Mouse (Mus musculus) monocyte, adult 2 months (primary cell): Measurements from ENCODE around the gene Nkx6-1.

ENCODE experiments used
- DNase-seq, 2 experiments: peaks; one replicate each; pipeline ENCODE4 v3.0.0; 2022; ENCODE audit warnings: low spot score in 2 of 2, low read depth in 1 of 2

Gene Nkx6-1

DNA sequence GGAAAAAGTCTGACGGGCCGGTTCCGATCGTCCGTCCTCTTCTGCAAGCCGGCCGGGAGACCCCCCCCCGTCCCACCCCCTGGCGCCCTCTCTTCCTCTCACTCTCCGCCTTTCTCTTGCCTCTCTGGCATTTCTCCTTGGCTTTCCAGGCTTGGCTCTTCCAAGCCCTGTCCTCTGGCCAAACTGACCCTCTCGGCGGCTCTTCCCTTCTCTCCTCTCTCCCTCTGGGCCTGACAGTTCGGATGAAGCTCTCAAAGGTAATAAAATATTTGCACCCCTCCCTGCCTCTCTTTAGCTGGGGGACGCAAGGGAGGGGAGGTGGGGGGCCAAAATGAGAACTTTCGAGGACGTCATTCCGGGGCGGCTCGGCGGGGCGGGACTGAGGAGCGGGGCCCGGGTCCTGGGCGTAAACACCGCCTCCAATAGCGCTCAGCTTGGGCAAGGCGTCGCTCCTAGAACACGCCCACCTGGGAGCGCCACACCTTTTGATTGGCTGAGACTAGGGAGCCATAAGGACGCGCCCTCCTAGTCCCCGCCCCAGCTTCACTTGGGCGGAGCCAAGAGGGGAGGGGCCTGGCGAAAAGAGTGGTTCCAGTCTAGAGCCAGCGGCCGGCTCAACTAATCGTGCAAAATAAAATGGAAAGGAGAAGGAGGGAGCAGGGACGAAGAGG lies at the start of gene Nkx6-1:
Gene Nkx6-1, minus strand, starts transcription at position 52 of the 671 bp plus-strand sequence.
- no peak for DNase-seq

DNA sequence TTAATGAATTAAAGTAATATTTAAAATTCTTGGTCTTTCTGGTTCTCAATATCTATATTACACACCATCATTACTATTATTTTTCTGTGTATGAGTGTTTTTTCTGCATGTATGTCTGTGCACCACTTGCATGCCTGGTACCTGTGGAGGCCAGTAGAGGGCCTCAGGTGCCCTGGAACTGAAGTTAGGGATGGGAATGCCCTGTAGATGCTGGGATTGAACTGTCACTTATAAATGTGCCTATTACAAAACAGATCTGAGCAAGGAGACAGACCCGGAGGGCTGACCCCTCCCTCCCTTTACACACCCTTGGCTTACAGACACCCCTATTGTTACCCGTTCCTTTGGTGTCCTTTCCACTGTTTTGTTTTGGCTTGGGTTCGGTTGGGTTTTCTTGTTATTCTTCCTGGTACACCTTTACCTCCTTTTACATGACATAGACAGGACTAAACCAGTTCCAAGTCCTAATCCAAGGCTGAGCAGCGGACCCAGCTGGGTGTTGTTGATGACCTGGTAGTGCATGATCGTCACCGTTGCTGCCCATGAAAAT lies 48.3 kb upstream of the Nkx6-1 start:
- no peak for DNase-seq

DNA sequence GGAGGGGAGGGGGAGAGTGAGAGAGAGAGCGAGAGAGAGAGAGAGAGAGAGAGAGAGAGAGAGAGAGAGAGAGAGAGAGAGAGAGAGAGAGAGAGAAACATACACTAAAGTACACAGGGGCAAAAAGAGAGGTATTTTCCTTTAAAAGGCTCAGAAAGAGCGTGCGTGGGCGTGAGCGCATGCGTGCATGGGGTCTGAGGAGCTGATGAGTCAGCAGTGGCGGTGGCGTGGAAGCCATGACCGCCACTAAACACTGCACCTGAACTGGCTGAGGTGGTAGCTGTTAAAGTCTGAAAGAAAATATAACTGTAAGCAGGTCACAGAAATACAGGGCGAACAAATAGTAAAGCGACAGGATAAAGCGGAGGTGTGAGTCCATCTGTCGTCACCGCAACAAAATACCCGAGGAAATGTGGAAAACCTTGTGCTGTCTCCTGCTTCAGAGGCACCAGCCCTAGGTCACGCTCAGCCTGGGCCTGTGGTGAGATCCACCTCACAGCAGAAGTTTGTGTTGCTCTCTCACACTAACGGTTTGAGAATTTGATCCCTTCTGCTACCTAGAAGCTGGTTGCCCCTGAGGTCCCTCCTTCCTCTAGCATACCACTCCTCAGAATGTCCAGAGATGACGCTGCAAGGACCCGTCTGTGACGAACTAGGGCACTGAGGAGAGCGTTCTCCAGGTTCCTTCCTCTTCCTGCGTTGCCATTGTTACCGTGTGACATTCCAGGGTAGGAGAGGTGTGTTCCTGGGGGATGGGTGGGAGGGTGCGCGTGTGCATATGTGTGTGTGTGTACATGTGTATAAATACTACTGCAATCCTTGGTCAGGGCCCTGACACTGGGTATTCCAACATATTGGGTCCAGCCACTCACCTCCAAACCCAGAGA lies 38.8 kb upstream of the Nkx6-1 start:
- no peak for DNase-seq

DNA sequence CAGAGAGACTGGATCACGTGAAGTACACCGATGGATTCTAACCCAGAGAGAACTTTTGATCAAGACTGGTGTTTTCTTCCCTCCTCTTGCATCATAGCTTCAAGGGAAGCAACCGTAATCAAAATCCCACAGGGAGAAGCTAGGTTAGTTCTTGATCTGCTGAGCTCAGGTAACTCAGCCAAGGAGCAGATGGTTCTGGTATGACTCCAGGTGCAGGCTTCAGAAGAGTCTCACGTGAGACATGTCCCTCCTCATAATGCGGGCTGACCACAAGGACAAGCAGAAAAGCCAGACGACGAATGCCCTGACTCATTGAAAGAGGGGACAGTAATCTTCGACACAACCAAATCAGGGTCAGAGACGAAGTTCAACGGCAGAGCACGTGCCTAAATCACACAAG lies 37.8 kb upstream of the Nkx6-1 start:
- no peak for DNase-seq

DNA sequence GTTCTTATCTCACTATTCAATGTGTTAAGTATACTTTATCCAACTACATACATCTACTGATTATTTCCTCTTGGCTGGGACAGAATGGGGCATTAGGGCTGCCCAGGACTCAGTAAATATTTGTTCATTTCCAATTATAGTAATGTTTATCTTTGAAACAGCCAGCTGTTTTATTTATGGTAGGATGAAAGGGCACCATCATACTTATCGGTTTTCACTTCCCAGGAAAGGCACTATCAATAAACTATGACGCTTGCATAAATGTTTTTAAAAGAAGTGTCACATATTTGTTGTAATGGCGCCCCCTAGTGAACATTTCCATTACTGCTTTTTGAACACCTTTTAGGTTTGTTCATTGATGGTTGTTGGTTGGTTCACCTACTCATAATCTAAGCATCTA lies 35.8 kb upstream of the Nkx6-1 start:
- DNase-seq = no peak

DNA sequence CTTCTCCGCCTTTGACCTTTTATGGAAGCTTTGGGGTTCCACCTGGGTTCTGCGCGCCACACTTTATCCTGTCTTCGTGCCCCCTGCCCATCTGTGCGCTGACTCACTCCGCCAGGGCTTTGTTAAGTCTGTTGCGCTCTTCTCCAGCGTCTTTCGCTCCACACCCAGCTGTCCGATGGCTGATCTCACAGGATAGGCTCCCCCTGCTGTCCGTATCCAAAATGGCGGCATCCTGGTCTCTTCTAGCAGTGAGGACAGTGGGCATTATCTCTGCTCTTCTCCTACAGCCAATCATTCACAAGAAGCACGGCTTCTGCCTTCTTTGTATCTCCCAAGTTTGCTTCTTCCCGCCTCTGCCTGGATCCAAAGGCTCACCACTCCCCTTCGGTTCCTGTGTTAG lies 23.8 kb upstream of the Nkx6-1 start:
- no peak for DNase-seq

DNA sequence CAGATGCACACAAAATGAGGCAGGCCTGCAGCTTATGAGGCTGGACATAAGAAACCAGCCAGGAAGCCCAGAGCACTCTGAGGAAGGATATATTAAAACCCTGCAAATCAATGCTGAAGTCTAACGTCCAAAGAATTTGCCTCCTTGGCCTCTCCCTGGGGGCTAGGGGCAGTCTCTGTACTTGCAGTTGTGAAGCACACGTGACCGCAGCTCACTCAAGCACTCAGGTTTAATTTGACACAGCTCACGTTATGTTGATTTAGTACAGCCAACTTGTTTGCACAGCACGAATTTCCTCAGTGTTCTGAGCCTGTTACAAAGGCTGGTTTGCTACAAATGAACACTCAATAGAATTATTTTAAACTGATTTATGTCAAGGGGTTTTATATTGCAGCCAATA lies 18.5 kb upstream of the Nkx6-1 start:
- no peak for DNase-seq

DNA sequence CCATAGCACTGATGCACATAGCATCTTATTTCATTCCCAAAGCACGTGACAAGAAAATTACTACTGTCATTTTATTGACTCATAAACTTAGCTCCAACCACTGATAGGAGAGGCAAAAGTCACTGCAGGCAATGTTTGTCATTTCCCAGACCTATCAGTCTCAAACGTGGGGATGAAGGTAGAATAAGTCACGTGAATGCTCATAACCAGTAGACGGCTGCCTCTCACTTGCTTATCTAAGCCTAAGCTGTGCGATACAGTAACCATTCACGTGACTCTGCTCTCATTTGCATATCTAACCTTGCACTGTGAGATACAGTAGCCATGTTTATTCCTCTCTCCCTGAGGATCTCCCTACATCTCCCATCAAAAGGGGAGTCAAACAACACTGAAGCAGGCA lies 15.5 kb upstream of the Nkx6-1 start:
- no peak for DNase-seq

DNA sequence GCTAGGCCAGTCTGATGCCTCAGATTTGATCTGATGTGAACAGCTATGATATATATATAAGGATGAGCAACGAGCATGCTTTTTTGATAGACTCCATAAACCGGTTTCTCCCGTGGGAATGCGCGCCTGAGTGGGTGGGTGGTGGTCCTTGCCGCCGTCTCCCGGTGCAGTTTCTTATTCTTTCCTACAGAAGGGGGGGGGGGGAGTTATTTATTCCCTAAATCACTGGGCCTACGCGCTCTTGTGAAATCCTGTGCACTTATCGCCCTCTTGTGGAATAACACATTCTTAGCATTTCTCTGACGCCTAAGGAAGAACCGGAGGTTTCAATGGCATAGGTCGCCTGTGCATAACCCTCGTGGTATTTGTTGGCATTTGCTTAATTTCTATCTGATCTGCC lies 4.6 kb upstream of the Nkx6-1 start:
- no peak for DNase-seq

DNA sequence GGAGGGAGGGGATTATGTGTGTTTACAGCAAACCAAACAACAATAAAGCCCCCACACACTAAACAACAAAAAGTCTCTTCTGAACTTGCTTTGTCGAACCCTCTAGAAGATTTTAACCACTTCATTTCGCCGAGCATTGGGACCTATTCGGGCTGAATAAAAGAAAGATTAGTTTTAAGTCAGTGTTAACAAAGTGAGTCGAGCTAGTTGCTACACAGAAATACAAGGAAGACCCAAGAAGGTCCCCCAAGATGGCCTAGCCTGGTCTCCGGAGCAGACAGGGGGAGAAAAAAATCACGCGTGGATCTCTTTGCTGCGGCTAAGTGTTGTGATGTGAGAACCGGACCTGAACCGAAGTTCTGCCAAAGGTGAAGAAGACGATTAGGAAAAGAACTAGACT lies 3.7 kb upstream of the Nkx6-1 start:
- no peak for DNase-seq

DNA sequence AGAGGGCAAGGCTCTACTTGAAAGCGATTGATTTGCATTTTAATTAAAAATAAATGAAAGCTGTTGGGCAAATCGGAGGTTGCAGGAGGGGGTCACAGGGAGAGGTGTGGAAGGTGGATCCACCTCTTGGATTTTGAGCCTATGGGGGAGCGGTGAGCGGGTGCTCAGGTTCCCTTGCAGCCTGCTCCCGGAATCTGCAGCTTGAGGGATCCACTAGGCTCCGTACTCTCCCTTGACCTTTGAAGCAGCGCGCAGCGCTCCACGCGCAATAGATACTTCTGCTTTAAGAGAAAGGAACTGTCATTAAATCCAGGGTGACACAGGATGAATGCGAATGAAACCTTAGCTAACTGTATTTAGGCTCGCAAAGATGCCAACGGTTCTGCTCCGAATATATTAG lies 3.2 kb upstream of the Nkx6-1 start:
- DNase-seq = no peak

DNA sequence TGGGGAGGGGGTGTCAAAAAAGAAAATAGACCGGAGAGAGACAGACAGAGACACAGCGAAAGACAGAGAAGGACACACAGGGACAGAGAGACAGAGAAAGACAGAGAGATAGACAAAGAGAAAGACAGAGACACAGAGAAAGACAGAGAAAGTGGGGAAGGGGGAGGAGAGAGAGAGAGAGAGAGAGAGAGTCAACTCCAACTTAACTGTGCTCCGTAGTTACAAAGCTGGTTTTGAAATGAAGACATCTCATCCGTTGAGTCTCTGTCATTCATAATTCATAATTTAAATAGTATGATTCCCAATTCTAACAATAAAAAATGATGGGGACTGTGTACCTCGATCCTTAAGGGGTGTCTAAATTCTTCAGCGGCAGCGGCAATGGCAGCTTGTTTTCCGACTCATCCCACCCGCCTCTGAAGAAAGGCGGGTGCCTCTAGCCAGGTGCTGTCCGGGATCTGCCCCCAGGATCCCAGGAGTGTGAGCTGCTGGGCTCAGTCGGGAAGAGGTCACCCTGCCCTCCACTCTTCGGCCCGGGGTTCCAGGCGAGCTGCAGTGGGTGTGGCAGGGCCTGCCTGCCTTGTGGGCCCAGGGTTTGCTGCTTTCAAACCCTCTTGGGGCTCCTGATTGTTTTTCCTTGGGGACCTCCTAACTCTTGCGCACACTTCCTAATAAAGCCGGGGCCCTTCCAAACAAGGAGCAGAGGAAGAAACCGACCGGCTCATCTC lies 2.6 kb upstream of the Nkx6-1 start:
- DNase-seq = no peak

DNA sequence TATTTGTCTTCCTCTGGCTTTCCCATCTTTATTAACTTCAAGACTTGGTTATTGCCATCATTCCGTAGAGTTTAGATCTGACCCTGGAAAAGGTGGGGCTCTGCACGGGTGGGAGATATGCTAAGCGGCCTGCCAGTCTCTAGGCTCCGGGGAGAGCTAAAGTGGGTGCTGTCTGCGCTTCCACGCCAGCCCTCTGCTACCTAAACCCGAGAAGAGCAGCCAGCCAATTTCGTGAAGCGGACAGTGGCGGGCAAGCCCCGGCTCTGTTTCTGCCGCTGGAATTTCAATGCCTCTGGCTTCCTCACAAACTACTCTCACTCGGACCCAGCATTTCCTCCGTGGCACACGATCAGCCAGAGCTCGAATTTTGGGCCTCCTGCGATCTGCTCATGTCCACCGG lies 1.9 kb upstream of the Nkx6-1 start:
- DNase-seq = no peak

DNA sequence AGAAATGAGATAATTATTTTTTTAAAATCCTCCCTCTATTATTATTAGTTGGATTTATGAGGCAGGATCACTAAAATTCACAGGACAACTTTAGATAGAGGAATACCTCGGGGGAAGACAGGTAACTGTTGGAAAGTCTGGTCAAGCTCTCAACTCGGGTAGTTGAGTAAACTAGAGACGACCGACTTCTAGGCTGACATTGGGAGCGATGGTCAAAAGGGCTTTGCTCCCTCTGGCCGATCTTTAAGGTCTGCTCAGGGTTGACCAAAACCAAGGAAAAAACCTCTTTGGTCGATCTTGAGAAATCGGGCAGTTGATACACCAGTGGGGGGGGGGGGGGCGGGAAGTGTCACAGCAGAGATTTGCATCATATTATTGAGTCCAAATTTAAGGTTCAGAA lies 1.3 kb upstream of the Nkx6-1 start:
- DNase-seq = no peak

DNA sequence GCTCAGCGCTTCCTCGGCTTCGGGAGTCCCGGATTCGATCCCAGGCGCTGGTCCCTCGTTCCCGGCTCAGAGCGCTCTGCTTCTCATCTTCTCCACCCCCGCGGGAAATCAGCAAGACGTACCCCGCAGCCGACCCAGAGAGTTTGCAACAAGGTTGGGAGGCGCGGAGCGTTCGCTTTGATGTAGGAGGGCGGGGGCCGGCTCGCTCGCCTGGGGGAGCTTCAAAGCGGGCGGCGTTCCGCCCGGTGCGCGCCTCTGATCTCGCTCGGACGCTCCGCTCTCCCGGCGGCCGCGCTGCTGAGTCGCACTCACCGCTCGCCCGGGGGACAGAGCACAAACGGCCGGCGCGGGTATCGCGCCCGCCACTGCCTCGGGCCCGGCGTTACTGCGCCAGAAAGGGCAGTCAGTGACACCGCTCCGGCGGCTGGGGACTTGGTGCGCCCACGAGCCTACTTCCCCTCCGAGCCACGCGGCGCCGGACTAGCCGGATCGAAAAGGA lies 324 bp downstream of the Nkx6-1 start:
- no peak for DNase-seq

DNA sequence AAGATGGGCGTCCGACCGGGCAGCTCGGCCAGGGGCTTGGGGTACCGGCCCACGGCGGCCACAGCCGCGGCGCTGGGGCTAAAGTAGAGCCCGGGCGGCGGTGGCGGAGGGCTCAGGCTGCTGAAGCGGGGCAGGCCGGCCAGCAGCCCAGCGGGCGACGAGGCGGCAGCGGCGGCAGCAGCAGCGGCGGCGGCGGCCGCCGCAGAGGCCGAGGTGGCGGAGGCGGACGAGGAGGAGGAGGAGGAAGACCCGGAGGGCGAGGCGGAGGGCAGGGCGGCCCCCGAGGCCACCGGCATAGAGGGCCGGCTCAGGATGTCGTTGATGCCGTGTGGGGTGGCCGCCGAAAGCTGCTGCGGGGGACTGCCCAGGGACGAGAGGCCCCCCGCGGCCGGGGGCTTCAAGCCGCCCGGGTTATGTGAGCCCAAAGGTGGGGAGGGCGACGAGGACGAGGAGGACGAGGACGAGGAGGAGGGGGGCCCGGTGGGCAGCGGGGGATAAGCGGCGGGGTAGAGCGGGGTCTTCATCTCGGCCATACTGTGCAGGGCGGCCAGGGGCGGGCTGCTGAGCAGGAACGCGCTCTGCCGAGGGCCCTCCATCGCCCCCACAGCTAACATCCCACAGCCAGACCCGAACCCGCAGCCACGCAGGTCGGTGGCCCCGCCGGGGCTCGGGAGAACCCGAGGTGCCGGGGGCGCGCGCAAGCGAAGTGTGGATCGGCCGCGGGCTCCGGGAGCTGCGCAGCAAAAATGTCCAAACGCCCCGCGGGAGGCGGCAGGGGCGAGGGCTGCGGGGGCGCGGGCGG lies 974 bp downstream of the Nkx6-1 start:
- DNase-seq = no peak

DNA sequence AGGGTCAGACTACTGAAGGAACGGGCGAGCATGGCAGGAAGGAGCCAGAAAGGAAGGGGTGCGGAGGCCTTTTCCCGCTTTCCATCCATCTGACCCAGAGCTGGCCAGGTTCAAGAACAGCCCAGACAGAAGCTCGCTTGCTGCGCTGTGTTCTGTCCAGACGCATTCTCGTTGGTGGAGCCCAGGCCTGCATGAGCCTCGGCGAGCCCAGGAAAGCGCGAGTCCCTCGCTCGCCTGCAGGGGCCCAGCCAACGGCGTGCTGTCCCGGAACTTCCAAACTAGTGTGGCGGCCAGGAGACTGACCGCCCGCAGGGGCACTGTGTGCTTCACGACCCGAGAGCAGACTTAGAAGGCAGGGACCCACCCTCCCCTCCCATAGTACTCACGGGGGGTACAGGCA lies 1.6 kb downstream of the Nkx6-1 start:
- no peak for DNase-seq

DNA sequence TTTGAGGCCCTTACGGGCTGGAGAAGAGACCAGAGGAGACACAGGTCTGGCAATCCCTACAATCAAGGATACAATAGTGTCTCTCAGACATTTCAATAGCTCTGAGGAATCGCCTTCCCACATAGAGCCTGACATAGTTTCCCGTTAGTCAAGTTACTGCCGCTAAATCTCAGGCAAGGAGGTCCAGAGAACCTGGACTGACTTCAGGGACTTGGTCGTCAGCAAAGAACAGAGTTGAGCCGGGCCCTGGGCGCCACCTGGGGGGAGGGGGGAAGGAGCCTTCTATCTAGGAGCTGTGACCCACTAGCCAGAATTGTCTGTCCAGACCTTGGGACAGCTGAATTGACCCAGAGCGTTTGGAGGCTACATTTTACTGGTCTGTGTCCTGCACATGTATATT lies 2.3 kb downstream of the Nkx6-1 start:
- DNase-seq = no peak

DNA sequence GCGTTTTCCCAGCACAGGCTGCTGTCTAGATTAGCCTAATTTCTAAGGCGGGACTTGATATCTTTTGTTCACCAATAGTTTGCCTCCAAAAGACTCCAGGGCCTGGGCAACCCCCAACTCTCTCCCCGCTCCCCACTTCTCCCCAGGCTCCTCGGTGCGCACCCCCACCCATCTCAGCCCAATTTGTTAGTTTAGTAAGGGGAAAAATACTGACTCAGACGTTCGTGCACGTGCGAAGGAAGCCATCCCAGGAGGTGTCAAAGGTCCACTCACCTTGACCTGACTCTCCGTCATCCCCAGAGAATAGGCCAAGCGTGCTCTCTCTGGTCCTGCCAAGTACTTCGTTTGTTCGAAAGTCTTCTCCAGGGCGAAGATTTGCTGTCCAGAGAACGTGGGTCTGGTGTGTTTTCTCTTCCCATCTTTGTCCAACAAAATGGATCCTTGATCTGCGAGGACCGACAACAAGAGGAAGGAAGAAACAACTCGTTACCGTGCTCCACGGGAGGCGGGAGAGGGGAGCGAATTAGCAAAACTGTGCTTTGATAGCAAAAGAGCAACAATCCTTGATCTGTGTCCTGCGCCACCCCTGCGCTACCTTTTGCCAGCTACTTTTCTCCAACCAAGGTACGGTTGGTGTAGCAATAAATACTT lies 3.1 kb downstream of the Nkx6-1 start:
- no peak for DNase-seq

DNA sequence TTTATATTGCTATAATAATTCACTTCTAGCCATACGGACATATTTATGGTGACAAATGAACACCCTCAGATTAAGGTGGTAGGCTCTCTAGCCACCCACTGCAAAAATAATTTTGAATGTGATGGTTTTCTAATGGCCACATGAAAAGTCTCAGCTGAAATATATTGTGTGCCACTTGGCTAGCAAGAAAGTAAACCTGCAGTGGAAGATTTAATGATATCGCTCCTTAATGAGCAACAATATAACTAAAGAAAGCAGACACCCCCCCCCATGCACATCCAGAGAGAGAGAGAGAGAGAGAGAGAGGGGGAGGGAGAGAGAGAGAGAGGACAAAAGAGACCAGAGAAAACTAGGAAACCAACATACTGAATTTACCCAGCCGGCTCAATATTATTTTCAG lies 4.1 kb downstream of the Nkx6-1 start:
- DNase-seq = no peak
